Mouse (Mus musculus) frontal cortex, adult 2 months (tissue): ENCODE measurements around the gene Otud3. TPM values are rescaled to one million over a fixed set of nuclear protein-coding genes. Genes with fewer than 3 reads are reported as not detected.
A peak's percentile ranks its signal among the peaks of the same experiment; 100 is the strongest.

ENCODE experiments used
- DNase-seq, 2 experiments: peaks; one replicate each; pipeline ENCODE4 v3.0.0; 2022; ENCODE audit warnings: low spot score in 1 of 2; ENCODE audit errors: extremely low spot score in 1 of 2
- polyA plus RNA-seq: library from polyadenylated mRNA; depleted of rRNA; stranded (reverse); fragments of >200 nt; gene quantifications from 2 replicates; pipeline ENCODE4 v1.2.3, GENCODE M21; 2012; rRNA removed

The Otud3 gene
- polyA plus RNA-seq, 1 experiment, result 11.3 TPM

DNA sequence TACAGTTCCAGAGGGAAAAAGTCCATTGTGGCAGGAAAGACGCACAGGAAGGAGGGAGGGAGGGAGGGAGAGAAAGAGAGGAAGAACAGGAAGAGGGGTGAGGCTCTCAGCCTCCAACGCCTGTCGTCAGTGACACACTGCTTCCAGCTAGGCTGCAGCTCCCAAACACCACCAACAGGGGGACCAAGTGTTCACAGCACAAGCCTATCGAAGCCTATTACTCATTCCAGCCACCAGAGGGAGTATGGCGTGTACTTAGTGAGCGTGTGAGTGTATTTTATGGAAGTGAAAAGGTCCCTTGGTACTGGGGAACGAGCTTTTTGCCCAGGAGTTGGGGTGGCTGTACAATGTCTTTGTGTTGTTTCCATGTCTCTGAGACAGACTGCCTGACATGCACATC is 57.3 kb downstream of the Otud3 start:
- DNase-seq, result peak in 1 of 2 experiments; percentile 87

DNA sequence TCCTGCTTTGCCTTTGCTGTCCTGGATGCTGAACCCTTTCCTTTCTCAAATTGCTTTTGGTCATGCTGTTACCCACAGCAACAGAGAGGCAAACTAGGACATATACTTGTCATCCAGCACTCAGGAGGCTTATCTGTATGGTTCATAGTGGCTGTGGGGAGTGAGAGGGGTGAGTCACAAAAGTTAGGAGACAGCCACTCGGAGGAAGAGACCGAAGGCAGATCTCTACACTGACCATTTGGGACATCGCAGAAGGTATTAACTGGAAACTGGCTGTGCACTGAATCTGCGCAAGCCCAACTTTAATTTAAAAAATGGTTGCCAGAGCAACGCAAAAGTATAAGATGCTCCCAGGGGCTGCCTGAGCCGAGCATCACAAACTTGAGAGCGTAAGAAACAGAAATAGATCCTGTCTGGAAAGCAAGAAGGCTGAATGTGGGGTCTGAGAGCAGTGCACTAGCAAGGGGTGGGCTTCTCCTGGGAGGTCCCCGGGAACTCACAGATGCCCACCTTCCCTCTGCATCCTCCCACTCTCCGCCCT is 58.6 kb downstream of the Otud3 start:
- DNase-seq, result peak in 1 of 2 experiments; percentile 55

DNA sequence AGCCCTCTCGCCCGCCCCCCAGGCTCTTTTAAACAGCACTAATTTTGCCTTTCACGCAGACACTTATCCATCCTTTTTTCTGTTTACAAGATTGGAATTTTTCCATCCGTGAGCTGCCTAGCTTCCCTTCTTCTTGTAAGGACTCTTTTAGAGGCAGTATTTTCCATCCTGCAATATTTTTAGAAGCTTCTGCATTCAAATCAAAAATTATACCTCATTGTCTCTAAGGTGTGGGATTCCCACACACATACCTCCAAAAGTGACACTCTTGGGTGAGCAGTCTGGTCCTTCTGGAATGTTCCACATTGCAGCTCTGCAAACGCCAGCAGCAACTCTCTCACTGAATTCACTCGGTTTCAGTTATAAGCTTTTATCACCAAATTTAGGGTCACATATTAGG is 60.8 kb downstream of the Otud3 start:
- DNase-seq, result no peak

DNA sequence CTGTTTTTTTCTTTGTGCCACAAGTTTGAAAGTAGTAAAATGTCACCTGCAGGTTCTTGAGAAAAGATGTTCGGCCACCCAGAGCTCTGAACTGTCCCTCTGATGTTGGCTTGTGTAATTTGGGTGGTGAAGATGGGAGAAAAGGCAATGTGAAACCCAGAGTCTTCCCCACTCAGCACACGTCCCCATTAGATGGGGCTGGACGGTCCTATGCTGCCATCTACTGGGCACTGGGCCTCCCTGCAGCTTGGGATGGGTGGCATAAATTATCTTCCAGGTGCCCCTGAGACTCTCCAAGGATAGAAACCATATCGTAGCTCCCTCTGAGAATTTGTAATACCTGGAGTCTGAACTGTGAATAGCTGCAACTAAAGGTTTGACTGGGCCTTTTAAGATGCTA is 62.3 kb downstream of the Otud3 start:
- DNase-seq, result peak; percentile 65 to 93

Other genes with a start within 250 kb of the Otud3 start
- 0.16 and 0.29 TPM in 2 replicates for gene Pla2g2c, start 189.2 kb downstream of the Otud3 start, polyA plus RNA-seq
- gene Ubxn10, start 176.8 kb downstream of the Otud3 start, polyA plus RNA-seq, result 1.2 and 1.4 TPM in 2 replicates
- gene Pla2g2f, start 156.3 kb downstream of the Otud3 start, polyA plus RNA-seq, result 0.08 and 0.13 TPM in 2 replicates
- gene Pla2g2d, start 138.2 kb downstream of the Otud3 start, polyA plus RNA-seq, result 0.17 and 0.58 TPM in 2 replicates
- gene Pla2g5, start 50.5 kb downstream of the Otud3 start, polyA plus RNA-seq, result 6.4 and 9.2 TPM in 2 replicates
- not detected in 2 replicates for gene Gm13030, start 40.0 kb downstream of the Otud3 start, polyA plus RNA-seq
- gene Pla2g2e, start 36.0 kb downstream of the Otud3 start, polyA plus RNA-seq, result 0.19 TPM in 1 of 2 replicates, not detected in the other
- not detected in 2 replicates for gene Rnf186, start 53.2 kb upstream of the Otud3 start, polyA plus RNA-seq
- gene Tmco4, start 58.9 kb upstream of the Otud3 start, polyA plus RNA-seq, result 3.3 and 3.4 TPM in 2 replicates
- 6.2 and 6.6 TPM in 2 replicates for gene Htr6, start 161.6 kb upstream of the Otud3 start, polyA plus RNA-seq
- gene Nbl1, start 179.0 kb upstream of the Otud3 start, polyA plus RNA-seq, result 78.9 and 79.7 TPM in 2 replicates
- gene Minos1, start 217.2 kb upstream of the Otud3 start, polyA plus RNA-seq, result 162 and 170 TPM in 2 replicates